Mouse (Mus musculus) bone marrow macrophage, adult 2 months (primary cell): Measurements from ENCODE around the gene 1190005I06Rik. TPM values are rescaled to one million over a fixed set of nuclear protein-coding genes. Genes with fewer than 3 reads are reported as not detected.

ENCODE experiments used
- H3K27ac ChIP-seq: 2 replicates; pipeline ENCODE4 v1.5.1; 2012; ENCODE audit warnings: low read depth, low read length; ENCODE audit not compliant: insufficient read depth
- H3K4me1 ChIP-seq: 2 replicates; pipeline ENCODE4 v1.6.1; 2012; ENCODE audit warnings: low read length; ENCODE audit not compliant: control insufficient read depth, insufficient read depth
- H3K4me3 ChIP-seq: 2 replicates; pipeline ENCODE4 v1.5.1; 2012; ENCODE audit warnings: mild to moderate bottlenecking, low read length, moderate library complexity; ENCODE audit not compliant: insufficient read depth
- CTCF ChIP-seq: IDR thresholded peaks from 2 replicates; pipeline ENCODE4 v1.5.1; 2012; ENCODE audit warnings: low read depth, mild to moderate bottlenecking, low read length, moderate library complexity
- POLR2A ChIP-seq: IDR thresholded peaks from 2 replicates; pipeline ENCODE4 v1.6.1; 2012; ENCODE audit warnings: mild to moderate bottlenecking, low read depth, low read length, borderline replicate concordance
- polyA plus RNA-seq: library from polyadenylated mRNA; stranded (reverse); fragments of >200 nt; gene quantifications from 2 replicates; pipeline ENCODE4 v1.2.4, GENCODE M21; 2012; ENCODE audit not compliant: missing spikeins, insufficient read depth, insufficient read length

Gene 1190005I06Rik
- polyA plus RNA-seq, 1 experiment = 1.1 TPM

- Histone ChIP-seq H3K4me1 (peaks cover 38% of the 10 kb centered on the region), H3K27ac (no peak overlapping the region), H3K4me3 (no peak overlapping the region)
- TF ChIP-seq POLR2A (no peak), CTCF (no peak)
Measured at GRCm38 (mm10) chr8:120569123-120569522, 78.3 kb downstream of the 1190005I06Rik start.

- H3K4me3 ChIP-seq = no peak overlapping the region
- no peak overlapping the region for H3K27ac ChIP-seq
- no peak for TF ChIP-seq CTCF
- TF ChIP-seq POLR2A = no peak
- peaks cover 38% of the 10 kb centered on the region for H3K4me1 ChIP-seq
Measured at GRCm38 (mm10) chr8:120568164-120568798, 79.2 kb downstream of the 1190005I06Rik start.

GRCm38 (mm10) chr8:120567731-120568130, 79.7 kb downstream of the 1190005I06Rik start:
- no peak overlapping the region for H3K4me3 ChIP-seq
- TF ChIP-seq CTCF (no peak), POLR2A (no peak)
- no peak overlapping the region for H3K27ac ChIP-seq
- H3K4me1 ChIP-seq = peaks cover 38% of the 10 kb centered on the region

- Histone ChIP-seq H3K4me3 (no peak overlapping the region), H3K27ac (no peak overlapping the region), H3K4me1 (peaks cover 39% of the 10 kb centered on the region)
- TF ChIP-seq POLR2A = no peak
- no peak for TF ChIP-seq CTCF
Measured at GRCm38 (mm10) chr8:120566681-120567080, 80.8 kb downstream of the 1190005I06Rik start.

DNA sequence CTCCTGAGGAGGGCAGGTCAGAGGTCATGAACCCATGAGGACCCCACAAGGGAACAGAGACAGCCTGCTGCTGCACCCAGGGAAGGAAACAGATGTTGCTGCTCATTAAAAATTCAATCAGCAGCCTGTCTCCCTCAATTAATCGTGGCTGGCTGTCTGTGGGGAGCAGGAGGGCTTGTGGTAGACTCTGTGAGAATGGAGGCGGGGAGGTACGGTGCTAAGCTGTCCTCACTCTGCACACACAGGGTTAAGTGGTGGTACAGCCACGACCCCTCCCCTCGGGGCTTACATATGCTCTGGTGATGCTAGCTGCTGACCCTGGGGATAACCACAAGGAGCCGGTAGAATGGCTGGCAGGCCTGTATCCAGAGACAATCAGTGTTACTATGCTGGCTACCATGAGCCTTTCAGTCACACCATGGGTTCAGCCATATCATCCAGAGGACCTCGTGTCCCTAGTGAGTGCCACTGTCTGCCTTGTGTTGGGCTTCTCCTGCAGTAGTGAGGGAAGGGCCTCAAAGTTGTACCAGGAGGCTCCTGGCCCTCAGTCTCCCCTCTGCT, 82.2 kb downstream of the 1190005I06Rik start:
- TF ChIP-seq POLR2A (no peak), CTCF (no peak)
- no peak overlapping the region for H3K4me3 ChIP-seq
- peaks cover 44% of the 10 kb centered on the region for H3K4me1 ChIP-seq
- H3K27ac ChIP-seq = peak overlapping the region; percentile 96

DNA sequence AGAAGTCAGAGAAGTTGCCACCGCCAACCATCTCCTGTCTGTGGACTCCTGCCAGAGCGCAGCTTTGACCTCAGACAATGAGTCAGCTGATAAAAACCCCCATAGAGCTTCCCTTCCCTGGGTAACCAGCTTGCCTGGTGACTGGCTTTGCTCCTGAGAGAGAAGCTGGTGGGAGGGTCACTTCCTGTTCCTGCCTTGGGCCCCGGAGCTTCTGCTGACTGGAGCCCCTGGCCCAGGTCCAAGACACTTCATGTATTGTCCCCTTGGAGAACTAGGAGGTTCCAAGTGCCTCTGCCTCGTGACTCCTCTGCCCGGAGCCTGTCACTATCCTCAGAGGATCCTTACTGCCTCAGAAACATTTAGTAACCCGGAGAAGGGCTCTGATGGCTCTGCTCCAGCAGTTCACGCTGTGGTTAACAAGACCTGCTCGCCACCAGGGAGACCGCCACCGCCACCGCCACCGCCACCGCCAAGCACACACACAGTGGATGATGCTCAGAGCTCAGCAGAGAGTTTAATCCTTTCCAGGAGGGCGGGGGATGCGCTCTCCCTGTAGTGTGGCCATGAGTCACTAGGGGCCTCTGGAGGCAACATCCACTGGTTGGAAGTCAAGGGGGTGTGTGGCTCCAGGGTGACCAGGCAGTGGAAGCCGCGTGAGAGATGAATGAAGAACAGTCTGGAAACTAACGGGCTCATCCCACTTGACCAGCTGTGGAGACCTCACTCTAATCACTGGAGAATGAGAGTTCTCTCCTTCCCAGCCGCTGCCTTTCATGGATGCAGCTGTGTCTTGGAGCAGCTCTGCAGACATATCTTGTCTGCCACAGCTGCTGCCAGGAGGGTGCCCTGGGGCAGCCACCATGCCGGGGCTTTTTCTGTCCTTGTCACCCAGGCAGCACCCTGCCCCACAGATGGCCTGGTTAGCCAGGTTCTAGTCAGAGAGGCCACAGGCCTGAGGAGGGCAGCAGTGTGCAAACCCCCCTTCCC, 83.3 kb downstream of the 1190005I06Rik start:
- Histone ChIP-seq H3K27ac (peak overlapping the region; percentile 96), H3K4me1 (peaks cover 44% of the 10 kb centered on the region), H3K4me3 (peak overlapping the region; percentile 46)
- no peak for TF ChIP-seq POLR2A
- TF ChIP-seq CTCF = no peak

DNA sequence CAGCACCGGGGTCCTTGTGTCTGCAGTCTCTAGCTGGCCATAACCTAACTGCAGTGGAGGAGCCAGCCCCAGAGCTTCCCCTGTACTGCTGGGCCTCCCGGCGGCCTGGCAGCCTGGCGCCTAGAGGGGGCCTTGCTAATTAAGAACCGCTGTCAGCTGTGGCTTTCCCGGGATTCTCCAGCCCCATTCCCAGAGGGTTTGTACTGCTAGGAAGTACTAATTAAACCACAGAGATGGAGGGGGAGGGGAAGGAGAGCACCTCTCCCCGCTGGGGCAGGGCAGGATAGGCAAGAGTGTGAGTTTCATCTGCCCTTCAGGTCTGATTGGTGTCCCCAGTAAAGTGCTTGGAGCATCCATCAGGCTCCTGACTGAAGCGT, 84.1 kb downstream of the 1190005I06Rik start:
- Histone ChIP-seq H3K4me1 (peaks cover 49% of the 10 kb centered on the region), H3K4me3 (no peak overlapping the region), H3K27ac (peak overlapping the region; percentile 88)
- TF ChIP-seq POLR2A (no peak), CTCF (no peak)

- Histone ChIP-seq H3K4me3 (no peak overlapping the region), H3K27ac (peak overlapping the region; percentile 88), H3K4me1 (peaks cover 51% of the 10 kb centered on the region)
- TF ChIP-seq CTCF (no peak), POLR2A (no peak)
Measured at GRCm38 (mm10) chr8:120562680-120563347, 84.6 kb downstream of the 1190005I06Rik start.
